Mouse (Mus musculus) NIH3T3 (cell line): ENCODE results near the gene Plet1.

Experiments used
- DNase-seq: peaks from one replicate; pipeline ENCODE4 v3.0.0-alpha.2; 2012; ENCODE audit warnings: low read depth

Plet1 gene

GRCm38 (mm10) chr9:50535930-50536329, 41.6 kb downstream of the Plet1 start:
- DNase-seq, result no peak

GRCm38 (mm10) chr9:50536603-50537135, 42.3 kb downstream of the Plet1 start:
- no peak for DNase-seq

- peak; percentile 35 for DNase-seq
Measured at GRCm38 (mm10) chr9:50537295-50537694, 43.0 kb downstream of the Plet1 start.

- no peak for DNase-seq
Measured at GRCm38 (mm10) chr9:50540170-50540569, 45.8 kb downstream of the Plet1 start.

- peak; percentile 68 for DNase-seq
Measured at GRCm38 (mm10) chr9:50542401-50542800, 48.1 kb downstream of the Plet1 start.

GRCm38 (mm10) chr9:50547859-50548478, 53.6 kb downstream of the Plet1 start:
- DNase-seq, result no peak

- DNase-seq, result no peak
Measured at GRCm38 (mm10) chr9:50548936-50549335, 54.6 kb downstream of the Plet1 start.

- DNase-seq, result peak; percentile 25
Measured at GRCm38 (mm10) chr9:50552206-50552605, 57.9 kb downstream of the Plet1 start.

- DNase-seq, result no peak
Measured at GRCm38 (mm10) chr9:50553547-50553946, 59.2 kb downstream of the Plet1 start.

GRCm38 (mm10) chr9:50554241-50555093, 60.1 kb downstream of the Plet1 start, which contains the start of gene Il18:
Il18 (plus strand) TSS chr9:50554827.
- DNase-seq, result peak; percentile 83

- no peak for DNase-seq
Measured at GRCm38 (mm10) chr9:50555094-50555446, 60.7 kb downstream of the Plet1 start, which contains the start of gene Bco2. Bco2 (minus strand) TSS chr9:50555181.
